Mouse (Mus musculus): ENCODE results near the gene Gm16253. TPM values are rescaled to one million over a fixed set of nuclear protein-coding genes. Genes with fewer than 3 reads are reported as not detected.
A peak's percentile ranks its signal among the peaks of the same experiment; 100 is the strongest.
"Not testable (repeated sequence)": the region's sequence is repeated elsewhere in the genome, so short reads cannot be mapped to it uniquely, and the experiment has no call there.

Gene Gm16253
- polyA plus RNA-seq, 1 experiment from 2014 or later, result 0.43 TPM

GRCm38 (mm10) chr3:96606007-96606406 is 29.2 kb downstream of the Gm16253 start:
- H3K9ac ChIP-seq (replicated peaks; ENCODE audit: low read length); H3K36me3 ChIP-seq (ENCODE audit: control insufficient read depth, insufficient read depth, low read length); H3K27ac ChIP-seq (replicated peaks; ENCODE audit: low read depth, low read length); H3K27me3 ChIP-seq (ENCODE audit: control insufficient read depth, insufficient read depth, low read length); H3K9me3 ChIP-seq (ENCODE audit: control insufficient read depth, low read length); H3K4me3 ChIP-seq (replicated peaks; ENCODE audit: low read depth, low read length); DNase-seq; ATAC-seq (ENCODE audit: low FRiP score, low TSS enrichment); H3K4me2 ChIP-seq (ENCODE audit: low read length): not testable (repeated sequence)
- peaks cover 33% of the 10 kb centered on the region for H3K4me1 ChIP-seq (ENCODE audit: control insufficient read depth, insufficient read depth, low read length)
- WGBS, result 81% methylated on average over 3 of the region's 4 CpGs

GRCm38 (mm10) chr3:96606618-96607017 is 29.8 kb downstream of the Gm16253 start:
- ATAC-seq (ENCODE audit: low FRiP score, low TSS enrichment) (no peak), DNase-seq (no peak)
- peaks cover 33% of the 10 kb centered on the region for H3K4me1 ChIP-seq (ENCODE audit: control insufficient read depth, insufficient read depth, low read length)
- no peak overlapping the region for H3K9ac ChIP-seq (replicated peaks; ENCODE audit: low read length)
- WGBS, result 89% methylated on average over 4 of the region's 4 CpGs
- H3K36me3 ChIP-seq (ENCODE audit: control insufficient read depth, insufficient read depth, low read length), result 0 out of 2 replicates have a peak, but pooled peaks cover 3% of the 10 kb centered on the region
- no peak overlapping the region for H3K27ac ChIP-seq (replicated peaks; ENCODE audit: low read depth, low read length)
- H3K4me2 ChIP-seq (ENCODE audit: low read length), result no peak overlapping the region
- no peak overlapping the region for H3K4me3 ChIP-seq (replicated peaks; ENCODE audit: low read depth, low read length)
- H3K27me3 ChIP-seq (ENCODE audit: control insufficient read depth, insufficient read depth, low read length), result no peaks in the 10 kb centered on the region
- H3K9me3 ChIP-seq (ENCODE audit: control insufficient read depth, low read length), result no peaks in the 10 kb centered on the region

- H3K36me3 ChIP-seq (ENCODE audit: control insufficient read depth, insufficient read depth, low read length), result peaks cover 67% of the 10 kb centered on the region
These were observed 41.2 kb downstream of the Gm16253 start for GRCm38 (mm10) chr3:96617941-96618340.

GRCm38 (mm10) chr3:96623201-96623600 is 46.4 kb downstream of the Gm16253 start:
- H3K4me1 ChIP-seq (ENCODE audit: control insufficient read depth, insufficient read depth, low read length), result no peaks in the 10 kb centered on the region
- H3K27ac ChIP-seq (replicated peaks; ENCODE audit: low read depth, low read length), result no peak overlapping the region
- no peaks in the 10 kb centered on the region for H3K9me3 ChIP-seq (ENCODE audit: control insufficient read depth, low read length)
- no peaks in the 10 kb centered on the region for H3K27me3 ChIP-seq (ENCODE audit: control insufficient read depth, insufficient read depth, low read length)
- DNase-seq, result no peak
- ATAC-seq (ENCODE audit: low FRiP score, low TSS enrichment), result no peak
- no peak overlapping the region for H3K9ac ChIP-seq (replicated peaks; ENCODE audit: low read length)
- 96% methylated on average over 4 of the region's 4 CpGs for WGBS
- no peak overlapping the region for H3K4me2 ChIP-seq (ENCODE audit: low read length)
- H3K4me3 ChIP-seq (replicated peaks; ENCODE audit: low read depth, low read length), result no peak overlapping the region
- H3K36me3 ChIP-seq (ENCODE audit: control insufficient read depth, insufficient read depth, low read length), result peaks cover 66% of the 10 kb centered on the region

More at GRCm38 (mm10) chr3:96617941-96618340, 41.2 kb downstream of the Gm16253 start:
- ATAC-seq (ENCODE audit: low FRiP score, low TSS enrichment) (no peak), DNase-seq (no peak)
- 96% methylated on average over 3 of the region's 3 CpGs for WGBS
- no peaks in the 10 kb centered on the region for H3K9me3 ChIP-seq (ENCODE audit: control insufficient read depth, low read length)
- no peak overlapping the region for H3K9ac ChIP-seq (replicated peaks; ENCODE audit: low read length)
- H3K27me3 ChIP-seq (ENCODE audit: control insufficient read depth, insufficient read depth, low read length), result no peaks in the 10 kb centered on the region
- H3K4me3 ChIP-seq (replicated peaks; ENCODE audit: low read depth, low read length), result no peak overlapping the region
- no peak overlapping the region for H3K27ac ChIP-seq (replicated peaks; ENCODE audit: low read depth, low read length)
- no peak overlapping the region for H3K4me2 ChIP-seq (ENCODE audit: low read length)
- no peaks in the 10 kb centered on the region for H3K4me1 ChIP-seq (ENCODE audit: control insufficient read depth, insufficient read depth, low read length)

- H3K9me3 ChIP-seq (ENCODE audit: control insufficient read depth, low read length), result no peaks in the 10 kb centered on the region
- ATAC-seq (ENCODE audit: low FRiP score, low TSS enrichment) (peak; percentile 93), DNase-seq (peak; percentile 100)
- H3K27me3 ChIP-seq (ENCODE audit: control insufficient read depth, insufficient read depth, low read length), result no peaks in the 10 kb centered on the region
- peaks cover 39% of the 10 kb centered on the region for H3K36me3 ChIP-seq (ENCODE audit: control insufficient read depth, insufficient read depth, low read length)
- H3K9ac ChIP-seq (replicated peaks; ENCODE audit: low read length), result peak within 1 kb of the TSS; percentile 59
- peaks cover 16% of the 10 kb centered on the region; the same call in 1 of the 2 replicates for H3K4me1 ChIP-seq (ENCODE audit: control insufficient read depth, insufficient read depth, low read length)
- H3K4me3 ChIP-seq (replicated peaks; ENCODE audit: low read depth, low read length), result peak within 1 kb of the TSS; percentile 72
- under 1% methylated on average over 48 of the region's 48 CpGs for WGBS
- H3K27ac ChIP-seq (replicated peaks; ENCODE audit: low read depth, low read length), result peak within 1 kb of the TSS; percentile 75
- H3K4me2 ChIP-seq (ENCODE audit: low read length), result peak within 1 kb of the TSS; percentile 79
These were observed 53.2 kb downstream of the Gm16253 start, which contains the start of gene Rbm8a for GRCm38 (mm10) chr3:96629729-96630600. Gene Rbm8a (plus strand): TSS chr3:96629933.

Other genes starting within 250 kb of the Gm16253 start
- gene BC107364, start 124.7 kb upstream of the Gm16253 start, polyA plus RNA-seq (2014; fragmentation: Nextera tagmentation; extraction: Ambion mirVana), result not detected in 2 replicates
- gene Hfe2, start 51.8 kb upstream of the Gm16253 start, polyA plus RNA-seq (2014; fragmentation: Nextera tagmentation; extraction: Ambion mirVana), result 0.84 and 1.3 TPM in 2 replicates
- gene Txnip, start 19.0 kb upstream of the Gm16253 start, polyA plus RNA-seq (2014; fragmentation: Nextera tagmentation; extraction: Ambion mirVana), result 45.0 and 60.1 TPM in 2 replicates
- 14.8 and 17.1 TPM in 2 replicates for gene Polr3gl, start 17.2 kb downstream of the Gm16253 start, polyA plus RNA-seq (2014; fragmentation: Nextera tagmentation; extraction: Ambion mirVana)
- gene Ankrd34a, start 19.7 kb downstream of the Gm16253 start, polyA plus RNA-seq (2014; fragmentation: Nextera tagmentation; extraction: Ambion mirVana), result 12.0 and 13.7 TPM in 2 replicates
- gene Lix1l, start 24.2 kb downstream of the Gm16253 start, polyA plus RNA-seq (2014; fragmentation: Nextera tagmentation; extraction: Ambion mirVana), result 6.7 and 7.5 TPM in 2 replicates
- gene Rbm8a, start 52.9 kb downstream of the Gm16253 start, polyA plus RNA-seq (2014; fragmentation: Nextera tagmentation; extraction: Ambion mirVana), result 125 and 139 TPM in 2 replicates
- gene Pex11b, start 58.4 kb downstream of the Gm16253 start, polyA plus RNA-seq (2014; fragmentation: Nextera tagmentation; extraction: Ambion mirVana), result 61.3 and 61.5 TPM in 2 replicates
- gene Gm42957, start 58.5 kb downstream of the Gm16253 start, polyA plus RNA-seq (2014; fragmentation: Nextera tagmentation; extraction: Ambion mirVana), result 0.11 TPM in 1 of 2 replicates, not detected in the other
- gene Itga10, start 68.6 kb downstream of the Gm16253 start, polyA plus RNA-seq (2014; fragmentation: Nextera tagmentation; extraction: Ambion mirVana), result 0.62 and 0.84 TPM in 2 replicates
- 0.57 and 0.84 TPM in 2 replicates for gene Ankrd35, start 93.1 kb downstream of the Gm16253 start, polyA plus RNA-seq (2014; fragmentation: Nextera tagmentation; extraction: Ambion mirVana)
- gene Pias3, start 119.4 kb downstream of the Gm16253 start, polyA plus RNA-seq (2014; fragmentation: Nextera tagmentation; extraction: Ambion mirVana), result 25.5 and 26.3 TPM in 2 replicates
- 14.1 and 14.3 TPM in 2 replicates for gene Nudt17, start 131.6 kb downstream of the Gm16253 start, polyA plus RNA-seq (2014; fragmentation: Nextera tagmentation; extraction: Ambion mirVana)
- 27.9 and 28.7 TPM in 2 replicates for gene Polr3c, start 150.6 kb downstream of the Gm16253 start, polyA plus RNA-seq (2014; fragmentation: Nextera tagmentation; extraction: Ambion mirVana)
- 69.6 and 83.8 TPM in 2 replicates for gene Rnf115, start 150.7 kb downstream of the Gm16253 start, polyA plus RNA-seq (2014; fragmentation: Nextera tagmentation; extraction: Ambion mirVana)